Mouse (Mus musculus): Measurements from ENCODE around the gene Npy1r. TPM values are rescaled to one million over a fixed set of nuclear protein-coding genes. Genes with fewer than 3 reads are reported as not detected.

Gene Npy1r
- not detected for polyA plus RNA-seq (2017; shearing (Covaris generic))

GRCm38 (mm10) chr8:66696970-66697843 lies at the start of gene Npy1r:
TSS of gene Npy1r (plus strand) at chr8:66697192.

DNA sequence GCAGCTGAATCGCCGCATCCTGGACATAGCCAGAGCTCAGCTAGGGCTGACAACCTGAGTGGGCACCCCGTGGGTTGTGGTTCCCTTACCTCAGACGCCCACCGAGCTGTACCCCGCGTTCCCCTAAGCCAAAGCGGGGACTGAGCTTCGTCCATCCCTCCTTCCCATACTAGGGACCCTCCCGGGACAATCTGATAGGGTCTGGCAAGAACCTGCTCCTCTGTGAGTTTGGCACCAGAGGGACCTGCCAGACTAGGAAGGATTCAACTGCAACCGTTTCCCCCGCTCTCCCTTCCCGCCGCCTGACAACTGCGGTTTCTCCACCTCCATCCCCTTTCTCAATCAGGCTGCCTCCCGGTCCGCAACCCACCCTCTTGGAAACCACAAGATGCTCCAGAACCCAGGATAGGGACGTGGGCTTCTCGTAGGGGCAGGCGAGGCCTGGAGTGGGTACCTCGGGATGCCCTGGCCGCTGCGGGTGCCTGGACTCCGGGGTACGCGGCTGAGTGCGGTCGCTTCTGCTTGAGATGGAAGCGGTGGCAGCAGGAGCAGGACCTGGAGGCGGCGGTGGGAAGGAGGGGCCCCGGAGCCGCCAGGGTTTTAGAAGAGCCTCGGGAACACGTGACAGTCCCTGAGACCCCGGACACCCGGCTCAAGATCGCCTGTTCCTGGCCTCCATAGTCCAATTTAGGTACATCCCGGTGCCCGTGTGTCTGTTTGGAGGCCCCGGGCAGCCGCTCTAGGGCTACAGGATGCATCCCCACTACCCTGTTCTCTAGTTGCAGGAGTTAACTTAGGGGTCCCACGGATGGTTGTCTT lies 9.3 kb upstream of the Npy1r start, which contains the start of gene Npy5r:
Gene Npy5r, minus strand, starts transcription at position 618 of the 819 bp plus-strand sequence.

Other genes with a start within 250 kb of the Npy1r start
- 12.3 TPM for gene Tma16, start 210.7 kb upstream of the Npy1r start, polyA plus RNA-seq (2017; shearing (Covaris generic))
- 0.15 TPM for gene Tktl2, start 185.4 kb upstream of the Npy1r start, polyA plus RNA-seq (2017; shearing (Covaris generic))
- gene Npy5r, start 9.1 kb upstream of the Npy1r start, polyA plus RNA-seq (2017; shearing (Covaris generic)): 1.0 TPM
- 1.8 TPM for gene Naf1, start 163.0 kb downstream of the Npy1r start, polyA plus RNA-seq (2017; shearing (Covaris generic))